Mouse (Mus musculus) adipocyte (in vitro differentiated cells): ENCODE data around the gene Msln.

Source experiments
- DNase-seq: peaks from one replicate; pipeline ENCODE4 v3.0.0-alpha.2; 2016; ENCODE audit warnings: low spot score

Gene Msln

GRCm38 (mm10) chr17:25754241-25754640 lies at the start of gene Msln:
TSS of gene Msln (minus strand) at chr17:25754378.
- no peak for DNase-seq

- no peak for DNase-seq
Observed at GRCm38 (mm10) chr17:25802825-25803517, 48.8 kb upstream of the Msln start.

DNA sequence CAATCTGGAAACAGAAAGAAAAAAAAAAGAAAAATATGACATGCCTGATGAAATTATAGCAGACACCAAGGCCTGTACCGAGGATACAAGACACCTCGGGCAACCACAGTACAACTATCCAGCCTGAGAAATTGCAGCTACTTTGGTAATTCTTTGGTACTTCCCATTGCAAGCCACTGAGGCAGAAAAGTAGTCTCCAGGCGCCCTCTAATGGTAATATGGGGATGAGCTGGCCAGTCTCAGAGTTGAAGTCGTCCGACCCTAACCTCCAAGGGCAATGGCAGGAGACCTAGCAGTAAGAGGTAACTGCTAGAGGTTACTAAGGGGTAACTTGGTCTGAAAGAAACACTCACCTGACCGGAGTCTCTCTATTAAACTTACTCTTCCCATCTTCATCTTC lies 46.9 kb upstream of the Msln start:
- DNase-seq, result peak; percentile 88

DNA sequence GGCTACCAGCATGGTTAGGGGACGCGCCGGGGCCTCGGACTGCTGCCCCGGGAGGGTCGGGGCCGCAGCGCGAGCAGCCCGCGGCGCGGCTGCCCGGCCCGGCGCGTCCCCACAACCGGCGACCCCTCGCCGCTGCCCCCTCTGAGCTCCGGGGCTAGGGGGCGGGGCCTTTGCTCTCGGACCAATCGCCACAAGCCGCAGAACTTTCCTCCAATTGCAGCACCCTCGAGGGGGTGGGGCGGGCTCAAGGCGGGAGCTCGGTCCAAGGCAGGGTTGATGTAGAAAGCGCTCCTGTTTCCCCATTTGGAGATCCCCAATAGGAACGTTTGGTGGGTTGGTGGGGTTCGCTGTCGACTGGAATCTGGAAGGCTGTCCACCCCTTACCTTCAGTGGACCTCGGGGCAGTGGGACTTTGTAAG lies 42.8 kb upstream of the Msln start, which contains the start of gene Metrn:
Gene Metrn, minus strand, starts transcription at position 186 of the 419 bp plus-strand sequence.
- peak; percentile 78 for DNase-seq

GRCm38 (mm10) chr17:25796211-25796771 lies 42.1 kb upstream of the Msln start:
- DNase-seq, result peak; percentile 32

DNA sequence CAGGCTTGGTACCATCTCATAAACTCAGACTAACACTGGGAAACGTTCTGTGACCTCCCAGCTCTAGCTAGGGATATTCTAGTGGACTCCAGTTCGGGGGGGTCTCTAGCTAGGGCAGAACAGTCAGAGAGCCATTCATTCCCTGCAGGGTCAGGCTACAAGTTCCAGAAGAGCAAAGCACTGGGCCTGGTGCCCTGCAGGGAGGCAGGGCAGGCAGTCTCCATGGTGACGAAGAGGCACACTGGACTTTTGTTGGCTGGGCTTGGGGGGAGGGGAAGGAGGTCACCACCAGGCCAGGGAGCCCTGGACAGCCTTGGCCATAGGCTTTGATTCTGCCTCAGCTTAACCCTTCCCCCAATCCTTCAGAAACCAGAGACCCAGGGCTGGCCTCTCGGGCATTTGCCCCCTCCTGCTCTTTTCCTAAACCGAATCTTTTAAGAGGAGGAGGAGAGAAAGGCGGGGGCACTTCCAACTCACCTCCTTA lies 41.5 kb upstream of the Msln start, which contains the start of gene AC134908.4:
Gene AC134908.4, minus strand, starts transcription at position 51 of the 484 bp plus-strand sequence.
- peak; percentile 92 for DNase-seq

DNA sequence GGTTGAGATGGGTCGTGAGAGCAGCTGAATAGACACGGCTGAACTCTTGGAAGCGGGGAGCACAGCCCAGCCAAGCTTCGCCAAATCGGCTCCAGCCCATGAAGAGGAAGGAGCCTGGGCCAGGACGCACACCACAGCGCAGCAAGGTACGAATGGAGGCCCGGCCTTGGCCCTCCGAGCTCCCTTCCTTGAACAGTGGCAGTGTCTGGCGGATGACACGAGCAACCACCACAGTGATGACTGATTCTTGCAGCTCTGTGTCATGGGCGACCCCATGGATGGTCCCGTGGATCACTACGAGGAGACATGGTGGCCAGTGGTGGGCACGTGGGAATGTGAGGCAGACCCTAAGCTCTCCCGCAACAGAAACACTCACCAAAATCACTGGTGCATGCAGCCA lies 40.8 kb upstream of the Msln start:
- no peak for DNase-seq

GRCm38 (mm10) chr17:25794197-25794596 lies 40.0 kb upstream of the Msln start:
- DNase-seq, result no peak

- DNase-seq, result peak; percentile 80
Observed at GRCm38 (mm10) chr17:25792615-25793014, 38.4 kb upstream of the Msln start, which contains the start of gene Fam173a. TSS of gene Fam173a (minus strand) at chr17:25792901.

DNA sequence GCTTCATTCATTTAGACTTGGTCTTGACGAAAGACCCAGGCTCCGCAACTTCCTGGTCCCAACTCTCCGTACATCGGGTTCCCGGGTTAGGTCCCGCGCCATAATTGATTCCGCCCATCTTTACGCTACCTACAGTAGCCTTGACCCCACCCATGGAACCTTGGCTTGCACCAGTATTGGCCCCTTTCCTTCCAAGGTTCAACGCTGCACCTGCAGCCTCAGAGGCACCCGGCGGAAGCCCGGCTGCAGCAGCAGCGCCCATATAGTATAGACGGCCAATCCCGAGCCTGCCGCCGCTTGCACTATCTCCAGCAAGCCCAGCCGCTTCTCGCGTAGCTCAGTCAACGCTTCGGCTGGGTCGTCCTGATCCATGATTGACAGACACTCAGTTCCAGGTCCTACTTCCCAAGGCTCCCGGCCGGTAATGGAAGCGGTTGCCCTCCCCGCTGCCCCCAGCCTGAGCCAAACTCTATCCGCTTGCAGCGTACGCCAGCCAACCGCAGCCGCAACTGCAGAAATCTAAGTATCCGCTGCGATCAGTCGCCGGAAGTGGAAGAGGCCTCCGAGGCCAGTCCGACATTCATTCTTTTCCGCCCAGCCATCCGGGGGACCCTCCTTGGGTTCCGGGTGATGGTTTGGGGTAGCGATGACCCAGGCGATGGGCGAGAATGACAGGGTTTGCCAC lies 37.8 kb upstream of the Msln start:
- peak; percentile 89 for DNase-seq

- DNase-seq, result no peak
Observed at GRCm38 (mm10) chr17:25791320-25791842, 37.2 kb upstream of the Msln start.

- DNase-seq, result no peak
Observed at GRCm38 (mm10) chr17:25786781-25787504, 32.8 kb upstream of the Msln start.

DNA sequence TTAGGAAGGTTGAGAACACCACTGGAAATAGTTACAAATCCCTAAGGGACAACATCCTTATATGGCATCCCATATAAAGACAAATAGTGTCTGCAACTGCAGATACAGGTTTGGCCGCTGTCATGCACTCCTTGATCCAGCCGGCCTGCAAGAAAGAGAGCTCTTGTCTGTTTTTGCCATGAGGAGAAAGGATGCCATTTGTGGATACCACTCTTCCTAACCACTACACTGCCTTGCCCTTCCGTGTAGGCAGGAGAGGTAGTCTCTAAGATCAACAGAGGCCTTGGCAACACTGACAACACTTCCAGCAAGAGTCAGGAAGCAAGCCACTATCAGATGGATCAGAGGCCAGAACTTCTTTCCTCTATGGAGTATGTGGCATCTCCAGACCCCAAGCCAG lies 32.1 kb upstream of the Msln start, which contains the start of gene Ccdc78:
Gene Ccdc78, plus strand, starts transcription at position 301 of the 400 bp plus-strand sequence.
- DNase-seq, result no peak

DNA sequence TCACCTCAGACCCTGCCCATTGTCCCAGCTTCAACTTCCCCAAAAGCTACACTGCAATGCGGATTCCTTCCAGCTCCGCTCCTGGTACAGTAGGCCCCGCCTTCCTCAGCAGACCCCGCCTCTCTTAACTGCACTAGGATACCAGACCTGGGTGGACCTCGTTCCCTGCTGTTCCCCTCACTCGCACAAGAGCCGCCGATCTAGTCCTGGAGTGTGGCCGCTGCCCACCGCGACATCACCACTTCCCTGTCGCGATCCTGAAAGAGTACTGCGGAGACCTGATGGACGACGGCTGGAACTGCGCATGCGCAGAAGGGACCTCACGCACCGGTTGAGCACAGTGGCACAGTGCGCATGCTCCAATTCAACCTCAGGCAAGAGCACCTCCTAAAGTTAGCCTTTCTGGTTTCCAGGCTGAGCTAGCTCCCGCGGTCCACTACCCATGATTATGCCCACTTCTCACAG lies 31.1 kb upstream of the Msln start, which contains the start of gene Haghl:
Gene Haghl, minus strand, starts transcription at position 393 of the 465 bp plus-strand sequence.
- DNase-seq, result peak; percentile 98

DNA sequence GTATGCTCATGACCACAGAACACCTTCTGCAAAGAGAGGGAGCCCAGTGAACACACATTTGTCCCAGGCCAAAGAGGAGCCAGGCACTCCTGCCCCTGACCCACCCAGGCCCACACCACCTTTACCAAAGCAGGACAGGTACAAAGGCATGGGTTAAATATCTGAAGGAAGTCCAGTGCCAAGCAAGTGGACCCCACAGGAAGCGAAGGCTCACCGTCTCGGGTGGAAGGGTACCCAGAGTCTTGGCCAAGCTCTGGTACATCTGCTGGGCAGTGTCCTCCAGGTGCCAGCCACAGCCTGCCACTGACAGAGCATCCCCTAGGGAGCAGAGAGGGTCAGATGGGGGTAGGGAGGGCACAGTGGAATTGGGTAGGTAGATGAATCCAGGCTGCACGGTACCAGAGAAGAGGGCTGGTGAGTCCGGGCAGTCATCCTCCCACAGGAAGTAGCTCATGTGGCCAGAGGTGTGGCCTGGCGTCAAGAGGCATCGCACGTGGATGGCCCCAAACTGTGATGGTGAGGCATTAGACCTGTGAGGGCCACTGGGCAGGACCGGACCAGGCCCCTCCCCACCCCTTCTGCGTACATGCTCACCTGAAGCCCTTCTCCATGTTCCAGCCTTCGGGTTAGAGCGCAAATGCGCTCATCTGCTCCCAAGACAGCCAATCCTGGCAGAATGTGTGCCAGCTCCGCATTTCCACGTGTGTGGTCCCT lies 29.8 kb upstream of the Msln start:
- no peak for DNase-seq

DNA sequence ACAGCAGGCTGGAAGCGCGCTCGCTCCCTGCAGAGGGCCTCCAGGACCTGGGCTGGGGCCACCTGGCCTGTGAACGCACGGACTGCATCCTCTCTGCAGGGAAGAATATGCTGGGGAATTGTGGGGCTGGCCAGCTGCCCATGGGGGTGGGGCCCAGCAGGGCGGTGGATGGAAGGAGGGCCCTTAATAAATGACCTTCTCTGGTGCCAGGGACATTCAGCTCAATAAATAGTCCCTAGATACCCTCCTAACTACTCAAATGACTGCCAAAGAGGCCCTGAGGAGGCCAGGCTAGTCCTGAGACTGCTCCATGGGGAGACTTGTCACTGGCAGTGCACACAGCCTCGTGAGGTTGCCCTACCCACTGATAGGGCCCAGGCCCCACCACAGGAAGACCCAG lies 28.9 kb upstream of the Msln start:
- no peak for DNase-seq

DNA sequence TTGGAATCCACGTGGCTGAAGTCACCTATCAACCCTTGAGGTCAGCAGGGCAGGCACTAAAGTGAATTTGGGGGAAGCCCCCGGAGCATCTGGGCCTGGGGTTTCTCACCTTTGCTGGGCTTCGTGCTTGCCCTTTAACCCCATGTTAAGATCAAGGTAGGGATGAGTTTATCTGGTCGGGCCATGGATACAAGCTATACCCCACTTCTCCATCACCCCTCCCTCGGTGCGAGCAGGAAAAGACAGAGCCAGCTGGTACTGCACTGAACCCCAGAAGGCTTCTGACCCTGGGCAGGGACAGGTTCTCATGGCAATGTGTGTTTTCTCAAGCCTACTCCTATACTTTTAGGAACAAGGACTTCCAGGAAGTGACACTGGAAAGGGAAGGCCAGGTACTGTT lies 27.2 kb upstream of the Msln start:
- DNase-seq, result no peak

GRCm38 (mm10) chr17:25777948-25778347 lies 23.8 kb upstream of the Msln start:
- no peak for DNase-seq

DNA sequence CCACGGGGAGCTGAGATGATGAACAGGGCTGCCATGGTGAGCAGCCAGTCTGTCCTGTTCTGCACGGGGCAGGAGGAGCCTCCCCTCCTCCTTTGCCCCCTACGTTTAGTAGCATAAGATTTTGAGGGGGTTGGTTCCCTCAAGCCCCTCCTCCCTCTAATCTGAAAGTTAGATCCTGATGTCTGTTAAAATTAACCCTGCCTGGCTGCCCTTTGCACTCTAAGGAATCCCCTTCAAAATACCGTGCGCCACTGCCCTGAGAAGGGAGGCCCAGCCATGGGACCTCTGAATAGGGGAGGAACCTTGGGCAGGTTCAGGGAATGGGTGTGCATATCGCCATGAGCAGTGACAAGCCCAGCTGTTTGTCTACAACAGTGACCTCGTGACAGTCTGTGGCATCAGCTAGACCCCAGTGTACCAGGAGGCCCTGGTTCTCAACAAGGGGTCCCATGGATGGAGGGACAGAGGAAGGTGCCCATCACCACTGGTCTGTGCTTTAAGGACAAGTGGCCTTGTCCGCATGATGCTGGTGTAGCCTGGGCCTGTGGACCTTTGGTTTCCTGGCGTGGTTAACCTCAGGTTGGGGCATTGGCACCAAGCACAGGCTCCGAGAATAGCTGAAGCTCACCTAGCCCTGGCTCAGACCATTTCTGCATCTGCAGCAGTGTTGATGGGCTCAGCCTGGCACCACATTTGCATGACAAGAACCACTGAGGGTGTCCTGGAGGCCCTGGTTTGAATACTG lies 21.3 kb upstream of the Msln start:
- DNase-seq, result no peak

- DNase-seq, result peak; percentile 99
Observed at GRCm38 (mm10) chr17:25773549-25774120, 19.5 kb upstream of the Msln start, which contains the start of gene Narfl. TSS of gene Narfl (plus strand) at chr17:25773776.
